Comparison of ENCODE assay signal across 24 mouse cellular contexts in genomic region chr15:61506361-61506897, GRCm38 (mm10).
A peak's percentile ranks its signal among the peaks of the same experiment; 100 is the strongest.
DNase-seq lines count a peak whose midpoint lies in the region; ATAC-seq and TF ChIP-seq lines count a peak whose summit lies in the region.
"Had no signal": no experiment of that assay in that cellular context is flagged by ENCODE, and none has a peak within 500 bp of the region (broad histone marks: within the 10 kb centered on the region; RNA-seq: fewer than 3 reads in every experiment).

No protein-coding gene starts in this region.

- no peaks in the 10 kb centered on the region for H3K9me3 ChIP-seq in intestine, postnatal 0 days (ENCODE audit: control insufficient read depth)
- H3K9me3 ChIP-seq in stomach, postnatal 0 days (ENCODE audit: control insufficient read depth, low read length): no peaks in the 10 kb centered on the region
- H3K9me3 ChIP-seq: embryonic facial prominence, embryonic 15.5 days; forebrain, embryonic 15.5 days; heart, embryonic 10.5 days; hindbrain, embryonic 13.5 days had no signal

- 37% methylated on average over 6 of the region's 6 CpGs for WGBS in intestine, postnatal 0 days
- WGBS in stomach, postnatal 0 days: 45% methylated on average over 6 of the region's 6 CpGs

- H3K4me3 ChIP-seq in intestine, postnatal 0 days (ENCODE audit: low read depth, low read length): no peak overlapping the region
- H3K4me3 ChIP-seq in stomach, postnatal 0 days (ENCODE audit: low read depth, low read length): no peak overlapping the region
- H3K4me3 ChIP-seq: embryonic facial prominence, embryonic 15.5 days; erythroblast, embryonic 14.5 days; forebrain, embryonic 15.5 days; heart, embryonic 10.5 days; hindbrain, embryonic 13.5 days had no signal

- H3K4me1 ChIP-seq in intestine, postnatal 0 days (replicated peaks; ENCODE audit: control insufficient read depth, insufficient read depth, low read length): no peaks in the 10 kb centered on the region
- H3K4me1 ChIP-seq in stomach, postnatal 0 days (replicated peaks; ENCODE audit: control insufficient read depth, insufficient read depth): no peaks in the 10 kb centered on the region
- H3K4me1 ChIP-seq: embryonic facial prominence, embryonic 15.5 days; forebrain, embryonic 15.5 days; heart, embryonic 10.5 days; hindbrain, embryonic 13.5 days had no signal

- TF ChIP-seq CTCF in intestine, postnatal 0 days (IDR thresholded peaks at IDR 0.05; ENCODE audit: low read depth): no peak
- no peak for TF ChIP-seq CTCF in stomach, postnatal 0 days (IDR thresholded peaks at IDR 0.05; ENCODE audit: low read depth)

- peak; percentile 83 for ATAC-seq in intestine, postnatal 0 days
- ATAC-seq in stomach, postnatal 0 days (ENCODE audit: low FRiP score, low TSS enrichment): peak; percentile 74
- ATAC-seq: CD4-positive, CD25-positive, alpha-beta regulatory T cell, adult 4 months; forebrain, embryonic 15.5 days; hindbrain, postnatal 0 days; Patski had no signal

- TF ChIP-seq EP300 in stomach, postnatal 0 days (optimal IDR thresholded peaks at IDR 0.05): peak; percentile 38

- H3K4me2 ChIP-seq in intestine, postnatal 0 days (replicated peaks; ENCODE audit: low read depth): no peak overlapping the region
- no peak overlapping the region for H3K4me2 ChIP-seq in stomach, postnatal 0 days (replicated peaks; ENCODE audit: low read depth)
- H3K4me2 ChIP-seq: embryonic facial prominence, embryonic 15.5 days; forebrain, embryonic 15.5 days; hindbrain, embryonic 13.5 days had no signal

- no peaks in the 10 kb centered on the region for H3K36me3 ChIP-seq in intestine, postnatal 0 days (ENCODE audit: control insufficient read depth, insufficient read depth)
- H3K36me3 ChIP-seq in stomach, postnatal 0 days (ENCODE audit: control insufficient read depth, insufficient read depth, low read length): no peaks in the 10 kb centered on the region
- H3K36me3 ChIP-seq: embryonic facial prominence, embryonic 15.5 days; forebrain, embryonic 15.5 days; heart, embryonic 10.5 days; hindbrain, embryonic 13.5 days had no signal

- DNase-seq in ES-CJ7 (ENCODE audit: low read depth, low spot score): peak; percentile 4
- DNase-seq in gonadal fat pad, adult 2 months (ENCODE audit: low read depth): peak; percentile 93
- peak; percentile 17 for DNase-seq in stomach, postnatal 0 days (ENCODE audit: low spot score)
- no peak for DNase-seq in lung, postnatal 14 days
- DNase-seq in right cerebral cortex, postnatal 25 days: no peak
- DNase-seq in ovary, postnatal 14 days (ENCODE audit: low spot score): no peak
- DNase-seq: adrenal gland, adult 2 months; adrenal gland, postnatal 25 days; B cell, adult 2 months; cerebellum, adult 8-10 months; cerebellum, postnatal 14 days; embryo, embryonic 11 days; gastrocnemius, postnatal 36 days; heart, adult 18-20 months; heart, postnatal 10 days had no signal

- H3K9ac ChIP-seq in intestine, postnatal 0 days (ENCODE audit: low read depth, low read length): no peak overlapping the region
- no peak overlapping the region for H3K9ac ChIP-seq in stomach, postnatal 0 days (ENCODE audit: low read length)
- H3K9ac ChIP-seq: embryonic facial prominence, embryonic 15.5 days; forebrain, embryonic 15.5 days; hindbrain, embryonic 13.5 days had no signal

- H3K27ac ChIP-seq in intestine, postnatal 0 days (ENCODE audit: low read depth, low read length): no peak overlapping the region
- H3K27ac ChIP-seq in stomach, postnatal 0 days (replicated peaks): no peak overlapping the region
- H3K27ac ChIP-seq: embryonic facial prominence, embryonic 15.5 days; forebrain, embryonic 15.5 days; heart, embryonic 10.5 days; hindbrain, embryonic 13.5 days; hindbrain, postnatal 0 days had no signal

- H3K27me3 ChIP-seq in intestine, postnatal 0 days (replicated peaks; ENCODE audit: control insufficient read depth, insufficient read depth, low read length): no peaks in the 10 kb centered on the region
- H3K27me3 ChIP-seq in stomach, postnatal 0 days (ENCODE audit: control insufficient read depth, insufficient read depth, low read length): no peaks in the 10 kb centered on the region
- H3K27me3 ChIP-seq: embryonic facial prominence, embryonic 15.5 days; forebrain, embryonic 15.5 days; hindbrain, embryonic 13.5 days; Patski had no signal

Comparison
In these comparisons a context has a peak if more than half of its experiments do, and no peak if none do; other contexts are left out.
1. DNase-seq: peak in ES-CJ7 (single experiment), gonadal fat pad, adult 2 months (single experiment) and stomach, postnatal 0 days (single experiment); none in lung, postnatal 14 days (single experiment), right cerebral cortex, postnatal 25 days (single experiment) and ovary, postnatal 14 days (single experiment).